Mouse (Mus musculus) left cerebral cortex, postnatal 10 days (tissue): ENCODE data around the gene Mmd2. TPM values are rescaled to one million over a fixed set of nuclear protein-coding genes. Genes with fewer than 3 reads are reported as not detected.

ENCODE experiments used
- DNase-seq, 2 experiments: peaks; one replicate each; pipeline ENCODE4 v3.0.0; 2021 to 2022; ENCODE audit warnings: low spot score in 2 of 2, mixed read lengths in 1 of 2; ENCODE audit errors: extremely low spot score in 1 of 2
- intact Hi-C: fragments of 180-260 bp; cut with DNase I; formaldehyde crosslinking; loops from one replicate; pipeline ENCODE4 v1.15.1; 2025
- total RNA-seq, 2 experiments: library from RNA; stranded (reverse); gene quantifications; 2 replicates each; pipeline ENCODE4 v1.2.3; 2021

Gene Mmd2
- 100 to 1,000 TPM; 119 to 123 TPM for total RNA-seq

DNA sequence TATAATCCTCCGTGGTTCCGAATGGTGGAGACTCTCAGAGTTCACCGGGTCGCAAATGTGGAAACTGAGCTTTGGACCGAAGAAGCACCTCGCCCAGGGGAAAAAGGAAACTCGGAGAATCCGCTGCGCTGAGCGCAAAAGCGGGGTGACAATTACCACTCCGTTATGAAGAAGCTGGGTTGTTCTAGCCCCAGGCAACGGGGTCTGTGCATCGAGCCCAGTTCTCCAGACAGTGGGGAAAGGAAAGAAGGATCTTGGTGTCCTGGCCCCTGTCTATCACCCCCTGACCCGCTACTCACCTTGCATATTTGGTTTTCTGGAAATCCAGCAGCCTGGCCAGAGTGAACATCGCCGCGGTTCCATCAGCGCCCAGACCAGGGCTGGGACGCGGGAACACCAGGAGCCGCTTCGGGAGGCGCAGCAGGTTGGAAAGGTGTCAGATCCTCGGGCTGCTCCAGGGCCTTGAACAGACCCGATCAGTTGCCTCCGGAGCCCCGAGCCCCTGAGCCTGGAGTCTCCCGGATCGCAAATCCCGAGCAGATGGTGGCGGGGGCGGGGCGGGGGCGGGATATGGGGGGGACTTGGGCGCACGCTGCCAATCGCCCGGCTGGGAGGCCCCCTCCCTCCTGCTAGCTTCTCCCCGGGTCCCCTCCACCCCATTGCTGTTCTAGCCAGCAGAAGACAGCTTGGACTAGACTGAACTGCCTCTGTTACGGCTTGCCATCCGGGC is at the start of gene Mmd2:
Mmd2 (minus strand) TSS at position 542 of the 730 bp plus-strand sequence.
- DNase-seq: peak; percentile 70 to 81
- intact Hi-C loops: loop anchor here (2.0 kb wide), 1 partner anchor 28 kb away; no protein-coding TSS in a partner anchor

DNA sequence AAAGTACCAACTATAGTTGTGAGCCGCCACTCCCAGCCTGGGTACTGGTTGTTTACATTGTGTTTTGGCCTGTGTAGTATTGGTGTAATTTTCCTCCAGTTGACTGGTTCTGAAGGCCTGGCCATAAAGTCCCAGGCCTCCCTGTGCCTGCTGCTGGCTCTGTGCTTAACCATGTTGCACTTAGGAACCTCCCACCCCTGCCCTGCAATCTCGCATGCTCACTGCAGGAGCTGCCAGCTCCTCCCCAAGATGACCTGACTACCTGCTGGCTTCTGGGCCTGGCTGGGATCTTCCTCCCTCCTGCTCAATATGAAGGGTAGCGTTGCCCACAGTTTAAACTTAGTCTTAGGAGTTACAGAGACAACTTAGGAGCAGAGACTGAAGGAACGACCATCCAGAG is 43.7 kb upstream of the Mmd2 start:
- intact Hi-C loops: no loop called here
- no peak for DNase-seq

DNA sequence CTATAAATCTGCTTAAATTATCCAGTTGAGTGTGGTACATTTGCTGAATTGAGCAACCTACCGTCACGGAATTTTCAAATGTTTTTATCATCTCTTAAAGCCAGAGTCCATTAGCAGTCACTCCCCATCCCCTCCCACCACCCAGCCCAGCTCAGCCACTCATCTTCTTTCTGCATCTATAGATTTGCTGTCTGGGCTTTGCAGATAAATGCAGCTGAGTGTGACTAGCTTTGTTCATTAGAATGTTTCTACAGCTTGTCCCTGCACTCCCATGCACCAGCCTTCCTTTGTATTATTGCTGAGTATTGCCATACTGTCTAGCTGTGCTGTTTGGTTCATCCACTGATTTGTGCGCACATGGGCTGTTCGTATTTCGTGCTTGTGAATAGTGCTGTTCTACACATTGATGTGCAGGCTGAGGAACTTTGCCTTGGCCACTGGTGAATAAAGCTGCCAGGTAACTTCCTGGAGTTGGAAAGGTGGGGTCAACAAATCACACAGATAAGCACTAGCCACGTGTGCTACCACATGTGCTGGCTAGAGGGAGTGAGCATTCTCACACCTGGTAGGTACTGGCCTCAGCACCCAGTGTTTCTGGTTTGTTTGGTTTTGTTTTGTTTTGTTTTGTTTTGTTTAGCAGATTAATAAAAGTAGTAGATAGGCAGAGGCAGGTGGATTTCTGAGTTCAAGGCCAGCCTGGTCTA is 42.3 kb upstream of the Mmd2 start:
- intact Hi-C loops: no loop called here

DNA sequence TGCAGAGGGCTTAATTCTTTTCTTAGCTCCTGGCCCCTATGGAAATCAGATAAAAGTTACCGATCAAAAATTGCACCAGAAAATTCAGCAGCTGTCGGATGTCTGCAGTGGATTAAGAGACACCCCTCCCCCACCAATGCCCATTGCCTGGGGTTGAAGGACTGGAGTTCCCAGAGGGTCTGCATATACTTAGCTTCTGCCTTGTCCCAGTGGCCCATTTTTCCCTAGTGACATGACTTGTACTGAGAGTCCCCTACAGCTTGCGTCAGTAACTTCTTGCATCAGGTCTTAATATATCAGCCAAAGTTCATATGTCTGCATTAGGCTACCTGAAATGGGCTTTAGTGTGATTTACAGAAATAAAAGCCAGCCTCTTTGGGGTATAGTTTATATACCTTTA is 41.8 kb upstream of the Mmd2 start:
- no peak for DNase-seq
- intact Hi-C loops: no loop called here

More for the DNA sequence above, 42.3 kb upstream of the Mmd2 start:
- no peak for DNase-seq

DNA sequence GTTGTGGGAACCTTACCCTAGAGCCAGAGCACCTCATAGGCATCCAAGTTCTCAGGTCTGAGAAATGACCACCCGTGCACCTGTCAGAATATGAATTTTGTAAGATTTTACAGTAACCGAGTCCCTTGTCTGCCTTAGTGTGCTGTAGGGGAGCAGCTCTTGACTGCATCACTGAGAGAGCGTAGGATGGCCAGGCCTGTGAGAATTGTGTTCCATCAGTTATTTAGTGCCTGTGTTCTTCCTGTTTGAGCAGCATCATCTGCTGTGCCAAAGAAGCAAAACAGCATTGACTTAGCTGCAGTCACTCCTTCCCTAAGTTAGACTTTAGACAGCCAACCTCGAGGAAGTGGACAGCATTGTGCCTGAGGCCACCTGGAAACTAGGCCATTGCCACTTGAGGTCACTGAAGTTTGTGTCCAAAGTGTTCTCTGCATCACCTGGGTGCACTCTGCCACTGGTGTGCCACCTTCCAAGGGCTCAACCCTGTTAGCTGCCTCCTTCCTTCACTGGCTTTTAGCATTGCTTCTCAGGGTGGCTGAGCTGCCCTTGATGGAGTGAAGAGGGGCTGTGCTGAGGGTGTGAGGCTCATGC is 41.0 kb upstream of the Mmd2 start:
- intact Hi-C loops: no loop called here
- DNase-seq: no peak

DNA sequence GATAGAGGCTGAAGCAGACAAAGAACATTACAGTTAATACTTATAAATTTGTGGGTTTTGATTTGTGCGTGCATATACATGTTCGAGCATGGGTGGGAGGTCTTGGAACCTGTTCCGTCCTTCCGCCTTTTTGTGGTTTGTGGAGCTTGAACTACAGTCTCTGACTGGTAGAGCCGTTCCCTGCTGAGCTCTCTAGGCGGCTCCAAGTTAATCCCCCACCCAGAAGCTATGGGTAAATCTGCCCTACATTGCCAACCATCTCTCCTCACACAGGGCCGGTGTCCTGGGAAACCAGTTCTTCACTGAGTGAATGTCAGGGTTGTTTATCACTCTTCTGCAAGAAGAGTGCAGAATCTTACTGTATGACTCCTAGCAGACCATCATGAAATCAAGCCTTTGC is 39.6 kb upstream of the Mmd2 start:
- intact Hi-C loops: no loop called here

DNA sequence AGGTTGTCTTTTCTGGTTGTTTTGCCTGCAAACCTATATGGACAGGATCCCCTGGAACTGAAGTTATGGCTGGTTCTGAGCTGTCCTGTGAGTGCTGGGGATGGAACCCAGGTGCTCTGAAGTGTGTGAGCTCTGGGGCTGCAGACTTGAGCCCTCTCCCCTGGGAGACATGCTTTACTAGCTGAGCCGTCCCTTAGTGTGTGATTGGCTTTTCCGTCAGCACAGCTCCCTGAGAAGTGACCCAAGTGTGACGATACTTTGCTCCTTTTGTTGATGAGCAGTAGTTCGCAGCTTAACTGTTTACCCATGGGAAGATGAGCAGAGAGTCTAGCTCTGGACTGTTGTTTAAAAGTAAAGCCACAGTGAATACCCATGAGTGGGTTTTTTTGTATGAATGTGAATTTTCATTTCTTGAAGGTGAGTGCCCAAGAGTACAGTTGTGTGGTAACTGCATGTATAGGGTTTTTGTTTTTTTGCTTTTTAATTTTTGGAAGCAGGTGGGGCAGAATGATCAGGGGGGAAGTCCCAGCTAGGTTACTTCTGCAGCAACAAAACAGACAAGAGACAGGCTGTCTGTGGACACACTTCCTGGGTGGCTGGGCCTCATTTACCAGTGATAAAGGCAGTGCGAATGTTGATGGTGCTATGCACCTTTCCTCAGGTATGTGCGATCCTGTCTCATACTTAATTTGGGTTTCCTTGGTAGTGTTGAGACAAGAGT is 32.9 kb upstream of the Mmd2 start:
- no peak for DNase-seq
- intact Hi-C loops: no loop called here

More for the DNA sequence above, 39.6 kb upstream of the Mmd2 start:
- DNase-seq: no peak

DNA sequence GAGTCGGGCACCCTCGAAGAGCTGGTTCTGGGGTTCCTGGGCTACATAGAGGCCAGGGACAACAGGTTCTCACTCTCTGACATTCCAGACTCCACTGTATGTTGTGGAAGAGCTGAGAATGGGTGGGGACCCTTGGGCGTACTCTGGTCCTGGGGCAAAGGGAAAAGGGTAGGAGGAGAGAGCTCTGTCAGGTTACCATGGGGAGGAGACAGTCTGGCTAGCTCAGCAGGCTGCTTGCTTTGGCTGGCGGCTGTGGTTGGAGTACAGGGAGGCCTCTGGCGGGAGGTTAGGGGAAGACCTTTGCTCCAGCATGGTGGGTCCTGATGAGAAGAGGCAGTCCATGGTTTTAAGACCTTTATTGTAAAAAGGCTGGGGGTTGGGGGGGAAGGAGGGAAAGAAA is 31.5 kb upstream of the Mmd2 start:
- intact Hi-C loops: no loop called here
- DNase-seq: no peak

DNA sequence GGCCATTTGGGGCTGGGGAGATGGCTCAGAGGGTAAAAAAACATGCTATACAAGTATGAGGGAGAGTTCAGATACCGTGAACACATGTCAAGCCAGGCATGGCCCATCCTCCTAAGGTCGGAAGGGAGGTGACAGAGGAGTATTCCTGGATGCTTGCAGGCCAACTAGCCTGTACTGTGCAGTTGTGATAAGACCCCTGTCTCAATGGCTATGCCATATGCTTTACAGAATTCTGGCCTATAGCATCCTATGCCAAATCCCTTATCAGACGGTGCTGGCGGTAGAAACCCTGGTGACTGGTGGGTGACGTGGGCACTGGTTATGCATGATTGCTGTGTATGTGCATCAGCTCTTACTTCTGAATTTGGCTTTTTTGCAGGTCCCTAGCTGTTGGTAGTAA is 29.2 kb upstream of the Mmd2 start:
- intact Hi-C loops: no loop called here
- DNase-seq: no peak

DNA sequence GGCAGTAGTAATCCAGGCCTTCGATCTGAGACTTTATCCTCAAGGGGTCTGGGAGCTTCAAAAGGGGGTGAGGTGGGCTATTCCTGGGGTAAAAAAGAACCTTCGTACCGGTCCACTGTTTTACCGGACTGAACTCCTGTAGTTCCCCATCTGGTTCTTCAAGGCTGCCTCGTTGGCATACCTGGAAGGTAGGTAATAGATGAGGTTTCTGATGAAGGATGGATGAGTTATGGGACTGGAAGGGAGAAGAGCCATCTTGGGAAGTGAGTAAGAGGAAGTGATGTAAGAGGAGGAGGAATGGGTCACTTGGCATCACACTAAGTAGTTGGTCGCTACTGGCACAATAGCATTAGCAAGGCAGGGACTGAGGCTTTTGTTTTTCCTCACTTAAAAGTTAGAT is 21.6 kb upstream of the Mmd2 start:
- intact Hi-C loops: no loop called here

DNA sequence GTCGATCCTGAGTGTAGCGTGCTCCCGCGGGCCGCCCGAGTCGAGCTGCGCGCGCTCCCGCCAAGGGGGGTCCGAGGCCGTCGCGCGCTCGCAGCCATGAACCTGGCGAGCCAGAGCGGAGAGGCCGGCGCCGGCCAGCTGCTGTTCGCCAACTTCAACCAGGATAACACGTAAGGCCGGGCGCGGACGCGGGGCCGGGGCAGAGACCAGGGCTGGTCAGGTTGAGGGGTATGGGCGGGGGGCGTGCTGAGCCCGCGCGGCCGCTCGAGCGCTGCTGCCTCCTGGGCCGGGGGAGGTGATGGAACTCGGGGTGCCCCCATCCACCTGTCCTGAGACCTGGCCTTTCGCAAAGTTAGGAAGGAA is 21.0 kb upstream of the Mmd2 start:
- no peak for DNase-seq
- intact Hi-C loops: loop anchor here (5.0 kb wide), 1 partner anchor 88 kb away; no protein-coding TSS in a partner anchor

More for the DNA sequence above, 21.6 kb upstream of the Mmd2 start:
- DNase-seq: peak in 1 of 2 experiments; percentile 16

DNA sequence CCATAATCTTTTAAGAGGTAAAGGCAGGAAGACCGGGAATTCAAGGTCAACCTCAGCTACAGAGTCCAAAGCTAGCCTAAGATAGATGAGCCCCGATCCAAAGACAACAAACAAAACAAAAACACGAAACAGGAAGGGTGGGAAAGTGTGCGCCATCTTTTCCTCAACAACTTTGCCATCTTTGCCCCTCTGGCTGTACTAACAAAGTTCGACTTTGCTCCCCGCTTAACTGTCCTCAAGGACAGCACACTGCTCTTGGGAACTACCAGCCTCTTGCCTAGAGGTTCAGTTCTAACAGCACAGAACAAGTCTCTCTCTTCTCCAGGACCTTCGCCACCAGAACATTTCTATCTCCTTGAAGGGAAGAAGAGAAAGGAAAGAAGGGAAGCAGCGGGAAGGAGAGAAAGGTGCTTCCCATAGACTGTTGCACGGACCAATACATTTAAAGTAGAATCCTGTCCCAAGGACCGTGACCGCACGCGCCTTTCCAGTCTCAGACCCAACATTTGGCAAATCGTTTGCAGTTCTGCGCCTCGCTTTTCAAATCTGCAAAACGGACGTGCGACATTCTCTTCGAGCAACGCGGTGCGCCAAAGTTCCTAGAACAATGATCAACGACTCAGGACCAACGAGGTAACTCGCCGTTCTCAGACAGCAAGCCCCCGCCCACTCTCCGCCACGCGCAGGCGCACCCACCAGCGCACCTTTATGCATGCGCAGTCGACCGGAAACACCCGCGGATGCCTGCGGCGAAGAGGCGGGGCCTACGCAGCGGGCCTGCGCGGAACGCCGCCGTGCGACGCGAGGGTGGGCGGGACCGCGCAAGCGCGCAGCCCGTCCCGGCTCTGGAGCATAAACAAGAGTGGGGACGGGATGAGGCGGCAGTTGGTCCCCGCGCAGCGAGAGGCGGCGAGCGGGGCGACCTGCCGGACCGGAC is 20.4 kb upstream of the Mmd2 start:
- peak; percentile 93 to 98 for DNase-seq
- intact Hi-C loops: loop anchor here (5.0 kb wide), 1 partner anchor 88 kb away; no protein-coding TSS in a partner anchor

DNA sequence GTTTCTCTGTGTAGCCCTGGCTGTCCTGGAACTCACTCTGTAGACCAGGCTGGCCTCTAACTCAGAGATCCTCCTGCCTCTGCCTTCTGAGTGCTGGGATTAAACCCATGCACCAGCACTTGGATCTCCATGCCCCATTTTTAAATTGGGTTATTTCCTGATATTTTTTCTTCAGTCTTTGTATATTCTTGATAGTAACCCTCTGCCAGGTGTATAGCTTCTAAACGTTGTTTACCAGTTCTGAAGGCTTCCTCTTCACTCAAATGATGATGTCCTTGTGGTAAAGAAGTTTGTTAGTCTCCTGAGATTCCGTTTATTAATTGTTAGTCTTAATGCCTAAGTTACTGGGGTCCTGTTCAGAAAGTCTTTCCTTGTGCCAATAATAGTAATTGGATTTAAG is 18.8 kb upstream of the Mmd2 start, which contains the start of gene Wipi2:
Wipi2 (plus strand) TSS at position 301 of the 400 bp plus-strand sequence.
- intact Hi-C loops: loop anchor here (5.0 kb wide), 1 partner anchor 90 kb away; no protein-coding TSS in a partner anchor
- no peak for DNase-seq

DNA sequence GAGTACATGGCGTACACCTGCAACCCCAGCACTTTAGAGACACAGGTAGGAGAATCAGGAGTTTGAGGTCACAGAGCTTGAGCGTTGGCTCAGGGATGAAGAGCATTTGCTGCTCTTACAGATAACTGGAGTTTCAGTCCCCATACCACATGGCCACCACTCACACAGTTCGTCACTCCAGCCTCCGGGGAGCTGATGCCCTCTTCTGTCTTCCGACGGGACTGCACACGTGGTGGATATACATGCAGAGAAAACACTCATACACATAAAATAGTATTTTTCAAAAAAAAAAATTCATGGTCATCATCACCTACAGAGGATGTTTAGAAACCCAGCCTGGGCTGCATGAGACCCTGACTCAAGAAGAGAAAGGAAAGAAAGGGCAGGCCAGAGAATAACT is 14.5 kb upstream of the Mmd2 start:
- intact Hi-C loops: loop anchor here (5.0 kb wide), 1 partner anchor 126 kb away; no protein-coding TSS in a partner anchor
- no peak for DNase-seq

DNA sequence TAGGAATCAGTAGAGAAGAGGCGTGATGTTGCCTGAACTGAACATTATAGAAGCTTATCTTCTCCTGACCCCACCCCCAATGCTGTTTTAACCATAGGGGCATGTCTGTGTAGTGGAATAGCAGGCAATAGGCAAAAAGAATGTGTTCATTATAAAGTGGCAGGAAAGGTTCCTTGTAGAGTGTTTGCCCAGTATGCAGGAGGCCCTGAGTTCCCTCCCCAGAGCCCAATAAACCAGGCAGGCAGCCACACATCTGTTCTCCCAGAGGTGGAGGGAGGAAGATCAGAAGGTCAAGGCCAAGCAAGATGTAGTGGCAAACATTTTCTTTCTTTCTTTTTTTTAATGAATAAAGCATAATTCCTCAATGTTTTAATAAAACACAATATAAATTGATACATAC is 13.5 kb upstream of the Mmd2 start:
- intact Hi-C loops: loop anchor here (5.0 kb wide), 1 partner anchor 125 kb away; no protein-coding TSS in a partner anchor
- no peak for DNase-seq

DNA sequence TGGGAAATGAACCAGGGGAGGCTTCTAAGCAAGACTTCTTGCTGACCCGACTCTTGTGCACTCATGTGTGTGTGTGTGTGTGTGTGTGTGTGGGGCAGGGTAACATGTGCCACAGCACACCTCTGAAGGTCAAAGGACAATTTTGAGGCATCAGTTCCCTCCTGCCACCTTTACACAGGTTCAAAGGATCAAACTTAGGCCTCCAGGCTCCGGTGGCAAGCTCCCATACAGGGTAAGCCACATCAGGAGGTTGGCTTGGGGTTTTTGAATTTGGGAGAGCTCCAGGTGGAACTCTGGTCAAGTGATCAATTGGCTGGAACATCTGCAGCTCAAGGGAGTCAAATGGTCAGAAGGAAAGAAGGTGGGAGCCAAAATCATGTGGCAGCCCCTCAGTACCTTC is 12.8 kb upstream of the Mmd2 start:
- DNase-seq: no peak
- intact Hi-C loops: loop anchor here (2.0 to 5.0 kb wide), 2 partner anchors 65 to 124 kb away; no protein-coding TSS in a partner anchor

DNA sequence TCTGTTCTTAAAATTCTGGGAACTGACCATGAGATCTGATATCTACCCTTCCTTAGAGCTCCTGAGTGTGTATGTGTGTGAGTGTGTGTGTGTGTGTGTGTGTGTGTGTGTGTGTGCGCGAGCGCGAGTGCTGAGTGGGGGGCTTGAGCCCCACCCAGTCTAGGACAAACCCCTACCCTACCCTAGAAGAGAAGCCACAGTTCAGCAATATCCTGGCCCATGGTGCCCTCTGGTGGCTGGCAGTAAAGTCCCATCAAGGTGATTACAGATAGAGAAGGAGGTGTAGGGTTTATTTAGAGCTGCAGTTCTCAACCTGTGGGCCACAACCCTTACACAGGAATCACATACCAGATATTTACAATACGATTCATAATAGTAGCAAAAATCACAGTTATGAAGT is 11.3 kb upstream of the Mmd2 start:
- intact Hi-C loops: loop anchor here (2.0 to 5.0 kb wide), 2 partner anchors 63 to 123 kb away; no protein-coding TSS in a partner anchor
- peak; percentile 55 to 62 for DNase-seq

DNA sequence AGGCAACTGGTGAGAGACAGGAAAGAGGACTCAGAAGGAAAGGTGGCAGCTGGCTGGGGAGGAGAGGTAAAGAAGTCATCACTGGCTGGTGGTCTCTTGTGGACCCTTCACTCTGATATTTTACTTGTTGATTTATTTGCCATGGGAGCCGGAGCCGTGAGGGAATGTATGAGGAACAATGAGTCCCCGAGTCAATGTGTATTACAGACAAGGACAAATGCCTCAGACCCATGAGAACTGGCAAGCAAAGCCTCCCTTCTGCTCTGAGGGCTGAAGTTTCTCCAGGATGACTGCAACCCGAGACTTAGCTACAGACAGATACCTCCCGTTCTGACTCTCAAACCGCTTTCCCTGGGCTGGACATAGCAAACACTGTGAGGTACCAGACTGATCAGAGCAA is 7.7 kb upstream of the Mmd2 start:
- intact Hi-C loops: no loop called here
- DNase-seq: no peak
